Mouse (Mus musculus) small intestine, adult 2 months (tissue): ENCODE measurements around the gene Hivep3. TPM values are rescaled to one million over a fixed set of nuclear protein-coding genes. Genes with fewer than 3 reads are reported as not detected.

Source experiments
- H3K27ac ChIP-seq: fragments of 200-500 bp; 2 replicates; pipeline ENCODE4 v1.5.1; 2012; ENCODE audit warnings: low read depth, low read length, control low read depth, inconsistent platforms; ENCODE audit not compliant: insufficient read depth
- H3K27me3 ChIP-seq: fragments of 200-500 bp; 2 replicates; pipeline ENCODE4 v1.6.1; 2012; ENCODE audit warnings: mild to moderate bottlenecking, moderate library complexity, low read length, inconsistent platforms; ENCODE audit not compliant: control insufficient read depth, insufficient read depth
- H3K36me3 ChIP-seq: fragments of 200-500 bp; 2 replicates; pipeline ENCODE4 v1.6.1; 2012; ENCODE audit warnings: mild to moderate bottlenecking, low read length, control low read depth, inconsistent platforms; ENCODE audit not compliant: control insufficient read depth, insufficient read depth
- H3K4me1 ChIP-seq: fragments of 200-500 bp; 2 replicates; pipeline ENCODE4 v1.6.1; 2012; ENCODE audit warnings: low read length, inconsistent platforms, mixed read lengths; ENCODE audit not compliant: control insufficient read depth, insufficient read depth, insufficient read length
- H3K4me3 ChIP-seq: fragments of 200-500 bp; 2 replicates; pipeline ENCODE4 v1.5.1; 2012; ENCODE audit warnings: low read depth, mild to moderate bottlenecking, control low read depth, inconsistent platforms, low read length, moderate library complexity
- CTCF ChIP-seq: fragments of 200-500 bp; IDR thresholded peaks from 2 replicates; pipeline ENCODE4 v1.5.1; 2012; ENCODE audit warnings: low read depth, mild to moderate bottlenecking, control low read depth, inconsistent platforms, low read length, moderate library complexity, mixed read lengths; ENCODE audit not compliant: insufficient replicate concordance, insufficient read length; ENCODE audit errors: extremely low read depth
- POLR2A ChIP-seq: fragments of 200-500 bp; IDR thresholded peaks from 2 replicates; pipeline ENCODE4 v1.6.1; 2012; ENCODE audit warnings: low read depth, mild to moderate bottlenecking, control low read depth, inconsistent platforms, low read length, moderate library complexity
- WGBS: fragments of 180-500 bp; shearing (Covaris S2); methylation state at CpG from one replicate; pipeline ENCODE4 v1.1.7; 2018; 5-methylcytosine and 5-hydroxymethylcytosine counted together
- polyA plus RNA-seq: library from polyadenylated mRNA; depleted of rRNA; stranded (reverse); fragments of >200 nt; gene quantifications from 2 replicates; pipeline ENCODE4 v1.2.3, GENCODE M21; 2012

The Hivep3 gene
- polyA plus RNA-seq, 1 experiment: 3.3 TPM

- Histone ChIP-seq H3K27ac (no peak overlapping the region), H3K4me1 (no peaks in the 10 kb centered on the region), H3K36me3 (no peaks in the 10 kb centered on the region), H3K4me3 (no peak overlapping the region), H3K27me3 (no peaks in the 10 kb centered on the region)
- TF ChIP-seq POLR2A (no peak), CTCF (no peak)
- WGBS: 63% methylated on average over 3 of the region's 3 CpGs
These were observed 274.3 kb downstream of the Hivep3 start for GRCm38 (mm10) chr4:120007889-120008288.

- H3K4me1 ChIP-seq: no peaks in the 10 kb centered on the region
- TF ChIP-seq CTCF (no peak), POLR2A (no peak)
- no peak overlapping the region for H3K27ac ChIP-seq
- WGBS: 60% methylated on average over 2 of the region's 2 CpGs
- H3K4me3 ChIP-seq: no peak overlapping the region
- no peaks in the 10 kb centered on the region for H3K27me3 ChIP-seq
- H3K36me3 ChIP-seq: no peaks in the 10 kb centered on the region
These were observed 275.6 kb downstream of the Hivep3 start for GRCm38 (mm10) chr4:120009151-120009550.

- no peaks in the 10 kb centered on the region for H3K36me3 ChIP-seq
- WGBS: 67% methylated on average over 10 of the region's 10 CpGs
- no peaks in the 10 kb centered on the region for H3K4me1 ChIP-seq
- no peak overlapping the region for H3K27ac ChIP-seq
- H3K27me3 ChIP-seq: no peaks in the 10 kb centered on the region
- H3K4me3 ChIP-seq: no peak overlapping the region
- TF ChIP-seq POLR2A (no peak), CTCF (no peak)
These were observed 278.2 kb downstream of the Hivep3 start for GRCm38 (mm10) chr4:120011788-120012187.

- Histone ChIP-seq H3K27ac (no peak overlapping the region), H3K36me3 (no peaks in the 10 kb centered on the region), H3K27me3 (no peaks in the 10 kb centered on the region), H3K4me3 (no peak overlapping the region), H3K4me1 (no peaks in the 10 kb centered on the region)
- TF ChIP-seq CTCF (no peak), POLR2A (no peak)
- WGBS: 82% methylated on average over 1 of the region's 1 CpGs
These were observed 279.3 kb downstream of the Hivep3 start for GRCm38 (mm10) chr4:120012891-120013290.

- no peaks in the 10 kb centered on the region for H3K4me1 ChIP-seq
- H3K27me3 ChIP-seq: no peaks in the 10 kb centered on the region
- H3K4me3 ChIP-seq: no peak overlapping the region
- 78% methylated on average over 5 of the region's 5 CpGs for WGBS
- no peak overlapping the region for H3K27ac ChIP-seq
- TF ChIP-seq CTCF: no peak
- no peak for TF ChIP-seq POLR2A
- H3K36me3 ChIP-seq: no peaks in the 10 kb centered on the region
These were observed 284.8 kb downstream of the Hivep3 start for GRCm38 (mm10) chr4:120018426-120018825.

GRCm38 (mm10) chr4:120022392-120022791 lies 288.8 kb downstream of the Hivep3 start:
- Histone ChIP-seq H3K27ac (no peak overlapping the region), H3K36me3 (no peaks in the 10 kb centered on the region), H3K27me3 (no peaks in the 10 kb centered on the region), H3K4me1 (no peaks in the 10 kb centered on the region; the same call in 1 of the 2 replicates), H3K4me3 (no peak overlapping the region)
- TF ChIP-seq POLR2A (no peak), CTCF (no peak)
- 63% methylated on average over 3 of the region's 3 CpGs for WGBS

- WGBS: 86% methylated on average over 4 of the region's 4 CpGs
- Histone ChIP-seq H3K27ac (no peak overlapping the region), H3K36me3 (no peaks in the 10 kb centered on the region), H3K4me3 (no peak overlapping the region), H3K4me1 (no peaks in the 10 kb centered on the region; the same call in 1 of the 2 replicates), H3K27me3 (no peaks in the 10 kb centered on the region)
- no peak for TF ChIP-seq POLR2A
- no peak for TF ChIP-seq CTCF
These were observed 289.7 kb downstream of the Hivep3 start for GRCm38 (mm10) chr4:120023221-120023840.
